Mouse (Mus musculus) liver, embryonic 14.5 days (tissue): ENCODE measurements around the gene AI661453. TPM values are rescaled to one million over a fixed set of nuclear protein-coding genes. Genes with fewer than 3 reads are reported as not detected.

Source experiments
- ATAC-seq: fragments of 200-750 bp; cut with Nextera tagmentation; 2 replicates; pipeline ENCODE4 v1.8.0; 2017; ENCODE audit warnings: moderate number of reproducible peaks, mild to moderate bottlenecking, moderate library complexity; ENCODE audit not compliant: insufficient read depth
- DNase-seq, 3 experiments: peaks; one replicate each; pipeline ENCODE4 v3.0.0-alpha.2; 2012 to 2013; ENCODE audit warnings: low read depth in 3 of 3, low spot score in 3 of 3
- H3K27ac ChIP-seq: fragments of 300-500 bp; sonication (generic); 2 replicates; pipeline ENCODE4 v1.5.1; 2014; ENCODE audit warnings: moderate library complexity, mild to moderate bottlenecking, control low read depth, inconsistent platforms
- H3K27me3 ChIP-seq: fragments of 300-500 bp; sonication (generic); 2 replicates; pipeline ENCODE4 v1.6.1; 2014; ENCODE audit warnings: mild to moderate bottlenecking, low read length, moderate library complexity; ENCODE audit not compliant: control insufficient read depth, insufficient read depth
- H3K36me3 ChIP-seq: fragments of 300-500 bp; sonication (generic); replicated peaks from 2 replicates; pipeline ENCODE4 v1.6.1; 2014; ENCODE audit warnings: low read depth; ENCODE audit not compliant: control insufficient read depth, insufficient read depth
- H3K4me1 ChIP-seq, 2 experiments: fragments of 200-500 bp in 1 of 2; fragments of 300-500 bp in 1 of 2; sonication (generic) in 1 of 2; replicated peaks; 2 replicates each; pipeline ENCODE4 v1.6.1; 2012 to 2014; ENCODE audit warnings: antibody characterized with exemption in 1 of 2, inconsistent platforms in 1 of 2, low read length in 1 of 2; ENCODE audit not compliant: control insufficient read depth in 2 of 2, insufficient read depth in 2 of 2
- H3K4me2 ChIP-seq: fragments of 300-500 bp; sonication (generic); 2 replicates; pipeline ENCODE4 v1.6.1; 2014; ENCODE audit warnings: low read depth, mild to moderate bottlenecking, control low read depth, moderate library complexity
- H3K4me3 ChIP-seq, 2 experiments: fragments of 200-500 bp in 1 of 2; fragments of 300-500 bp in 1 of 2; sonication (generic) in 1 of 2; 2 replicates each; pipeline ENCODE4 v1.5.1; 2012 to 2014; ENCODE audit warnings: low read depth in 2 of 2, low read length in 2 of 2, mild to moderate bottlenecking in 2 of 2, control low read depth in 1 of 2, inconsistent platforms in 1 of 2, moderate library complexity in 1 of 2; ENCODE audit not compliant: insufficient read depth in 1 of 2
- H3K9ac ChIP-seq: fragments of 300-500 bp; sonication (generic); replicated peaks from 2 replicates; pipeline ENCODE4 v1.6.1; 2014; ENCODE audit warnings: mild to moderate bottlenecking, control low read depth, moderate library complexity
- H3K9me3 ChIP-seq: fragments of 300-500 bp; sonication (generic); 2 replicates; pipeline ENCODE4 v1.6.1; 2016; ENCODE audit warnings: low read length, mixed read lengths; ENCODE audit not compliant: control insufficient read depth
- CTCF ChIP-seq: IDR thresholded peaks from 2 replicates; pipeline ENCODE4 v1.5.1; 2016; ENCODE audit warnings: antibody characterized with exemption, low read depth, control low read depth
- EP300 ChIP-seq: IDR thresholded peaks from 2 replicates; pipeline ENCODE4 v1.6.1; 2016; ENCODE audit warnings: antibody characterized with exemption, low read depth
- WGBS: fragments of 180-500 bp; shearing (Covaris S2); extraction: QIAGEN DNeasy Blood & Tissue Kit; methylation state at CpG from one replicate; pipeline ENCODE4 v1.1.7; 2014; ENCODE audit not compliant: insufficient replicate concordance; 5-methylcytosine and 5-hydroxymethylcytosine counted together
- polyA plus RNA-seq, 2 experiments: library from polyadenylated mRNA; depleted of rRNA in 1 of 2; stranded (reverse) in 1 of 2; unstranded in 1 of 2; fragments of >200 nt; fragmentation: Nextera tagmentation in 1 of 2; extraction: Ambion mirVana in 1 of 2; gene quantifications; 2 replicates each; pipeline versions ENCODE4 v1.2.1 to v1.2.3; 2012 to 2014

The AI661453 gene
- polyA plus RNA-seq, 2 experiments: 0.42 to 0.56 TPM

- ATAC-seq: peak; percentile 55
- Histone ChIP-seq H3K9me3 (no peaks in the 10 kb centered on the region), H3K9ac (0 out of 2 replicates have a peak overlapping the region, but pooled peaks have one; percentile 16), H3K4me3 (no peak overlapping the region), H3K27me3 (no peaks in the 10 kb centered on the region), H3K27ac (peak overlapping the region; percentile 47), H3K4me2 (peak overlapping the region; percentile 9; the same call in 1 of the 2 replicates), H3K4me1 (peaks cover 4 to 19% of the 10 kb centered on the region in 2 experiments), H3K36me3 (peaks cover 12% of the 10 kb centered on the region)
- 2% methylated on average over 3 of the region's 3 CpGs for WGBS
- peak in 2 of 3 experiments; percentile 39 to 43 for DNase-seq
- TF ChIP-seq CTCF (no peak), EP300 (no peak)
Observed at GRCm38 (mm10) chr17:47484993-47485392, 48.6 kb downstream of the AI661453 start.

- peak overlapping the region; percentile 14 for H3K27ac ChIP-seq
Observed at GRCm38 (mm10) chr17:47485791-47486190, 49.4 kb downstream of the AI661453 start.

GRCm38 (mm10) chr17:47490791-47491190 is 54.4 kb downstream of the AI661453 start:
- TF ChIP-seq EP300: no peak
- TF ChIP-seq CTCF: peak; percentile 52
- H3K36me3 ChIP-seq: peaks cover 63% of the 10 kb centered on the region
- H3K4me2 ChIP-seq: no peak overlapping the region
- no peaks in the 10 kb centered on the region for H3K9me3 ChIP-seq
- no peak for DNase-seq
- no peak overlapping the region for H3K27ac ChIP-seq
- H3K4me1 ChIP-seq: peaks cover 0 to 11% of the 10 kb centered on the region in 2 experiments; a peak in 1 of 4 replicates
- H3K4me3 ChIP-seq: no peak overlapping the region
- ATAC-seq: no peak
- H3K9ac ChIP-seq: no peak overlapping the region
- no peaks in the 10 kb centered on the region for H3K27me3 ChIP-seq
- 72% methylated on average over 9 of the region's 9 CpGs for WGBS

More at GRCm38 (mm10) chr17:47485791-47486190, 49.4 kb downstream of the AI661453 start:
- TF ChIP-seq EP300 (no peak), CTCF (no peak)
- ATAC-seq: no peak
- Histone ChIP-seq H3K27me3 (no peaks in the 10 kb centered on the region), H3K36me3 (peaks cover 17% of the 10 kb centered on the region), H3K4me3 (no peak overlapping the region), H3K4me1 (peaks cover 4 to 19% of the 10 kb centered on the region in 2 experiments), H3K9ac (no peak overlapping the region), H3K9me3 (no peaks in the 10 kb centered on the region), H3K4me2 (no peak overlapping the region)
- no peak for DNase-seq
- 84% methylated on average over 3 of the region's 3 CpGs for WGBS

GRCm38 (mm10) chr17:47492731-47493130 is 56.3 kb downstream of the AI661453 start:
- H3K4me2 ChIP-seq: no peak overlapping the region
- WGBS: 82% methylated on average over 6 of the region's 6 CpGs
- ATAC-seq (no peak), DNase-seq (no peak)
- 0 out of 4 replicates have a peak, but pooled peaks cover 0 to 7% of the 10 kb centered on the region in 2 experiments for H3K4me1 ChIP-seq
- H3K27me3 ChIP-seq: no peaks in the 10 kb centered on the region
- H3K9ac ChIP-seq: no peak overlapping the region
- H3K9me3 ChIP-seq: no peaks in the 10 kb centered on the region
- TF ChIP-seq CTCF: no peak
- no peak for TF ChIP-seq EP300
- H3K36me3 ChIP-seq: peaks cover 77% of the 10 kb centered on the region
- no peak overlapping the region for H3K27ac ChIP-seq
- H3K4me3 ChIP-seq: no peak overlapping the region

GRCm38 (mm10) chr17:47493653-47494052 is 57.2 kb downstream of the AI661453 start:
- Histone ChIP-seq H3K27ac (no peak overlapping the region), H3K4me3 (no peak overlapping the region), H3K36me3 (peaks cover 80% of the 10 kb centered on the region), H3K4me1 (0 out of 4 replicates have a peak, but pooled peaks cover 0 to 7% of the 10 kb centered on the region in 2 experiments), H3K27me3 (no peaks in the 10 kb centered on the region), H3K9ac (no peak overlapping the region), H3K4me2 (no peak overlapping the region), H3K9me3 (no peaks in the 10 kb centered on the region)
- no peak for ATAC-seq
- no peak for DNase-seq
- TF ChIP-seq CTCF (no peak), EP300 (no peak)
- WGBS: 81% methylated on average over 6 of the region's 6 CpGs
